Mouse (Mus musculus) bone marrow, adult 2 months (tissue): ENCODE results near the gene Ick.

ENCODE experiments used
- CTCF ChIP-seq: fragments of 200-500 bp; IDR thresholded peaks from 2 replicates; pipeline ENCODE4 v1.5.1; 2011; ENCODE audit warnings: low read length, control low read depth; ENCODE audit not compliant: control insufficient read depth, insufficient read depth
- POLR2A ChIP-seq: fragments of 200-500 bp; IDR thresholded peaks from 2 replicates; pipeline ENCODE4 v1.6.1; 2011; ENCODE audit warnings: low read depth, mild to moderate bottlenecking, control low read depth, low read length, borderline replicate concordance; ENCODE audit not compliant: control insufficient read depth

- TF ChIP-seq POLR2A (no peak), CTCF (no peak)
Observed at GRCm38 (mm10) chr9:78078240-78078639, 30.8 kb upstream of the Ick start.
